Mouse (Mus musculus) ES-E14 (cell line): ENCODE results near the gene Ccr8. TPM values are rescaled to one million over a fixed set of nuclear protein-coding genes. Genes with fewer than 3 reads are reported as not detected.
A peak's percentile ranks its signal among the peaks of the same experiment; 100 is the strongest.

Experiments
- DNase-seq: peaks from one replicate; pipeline ENCODE4 v3.0.0-alpha.2; 2013; ENCODE audit warnings: low read depth, low spot score
- H3K27ac ChIP-seq: 2 replicates; pipeline ENCODE4 v1.5.1; 2012; ENCODE audit warnings: low read depth, mild to moderate bottlenecking, low read length, moderate library complexity, mixed read lengths; ENCODE audit not compliant: poor library complexity, insufficient read depth, severe bottlenecking
- H3K36me3 ChIP-seq: 2 replicates; pipeline ENCODE4 v1.6.1; 2012; ENCODE audit warnings: mild to moderate bottlenecking, low read length, moderate library complexity, mixed read lengths; ENCODE audit not compliant: control insufficient read depth, poor library complexity, insufficient read depth, severe bottlenecking
- H3K4me1 ChIP-seq, 2 experiments: fragments of 150-350 bp in 1 of 2; sonication (generic) in 1 of 2; 2 replicates each; pipeline ENCODE4 v1.6.1; 2012; ENCODE audit warnings: low read length in 2 of 2, mild to moderate bottlenecking in 1 of 2, mixed read lengths in 1 of 2; ENCODE audit not compliant: control insufficient read depth in 2 of 2, insufficient read depth in 2 of 2, poor library complexity in 1 of 2
- H3K4me3 ChIP-seq, 2 experiments: fragments of 150-350 bp in 1 of 2; sonication (generic) in 1 of 2; 2 replicates each; pipeline ENCODE4 v1.5.1; 2012; ENCODE audit warnings: low read length in 2 of 2, low read depth in 1 of 2, mild to moderate bottlenecking in 1 of 2, mixed read lengths in 1 of 2; ENCODE audit not compliant: insufficient read depth in 1 of 2, poor library complexity in 1 of 2, severe bottlenecking in 1 of 2
- H3K9ac ChIP-seq: 2 replicates; pipeline ENCODE4 v1.6.1; 2012; ENCODE audit warnings: low read depth, mild to moderate bottlenecking, low read length, mixed read lengths; ENCODE audit not compliant: poor library complexity, insufficient read depth, severe bottlenecking
- H3K9me3 ChIP-seq: fragments of 150-350 bp; sonication (generic); 2 replicates; pipeline ENCODE4 v1.6.1; 2012; ENCODE audit warnings: low read depth, mild to moderate bottlenecking, low read length; ENCODE audit not compliant: control insufficient read depth, insufficient read depth
- CHD2 ChIP-seq: IDR thresholded peaks from 2 replicates; pipeline ENCODE4 v1.6.1; 2014; ENCODE audit warnings: mild to moderate bottlenecking, low read depth, low read length, inconsistent platforms
- HCFC1 ChIP-seq: IDR thresholded peaks from 2 replicates; pipeline ENCODE4 v1.6.1; 2012; ENCODE audit warnings: low read length, inconsistent platforms, borderline replicate concordance; ENCODE audit not compliant: insufficient read depth
- MAFK ChIP-seq: IDR thresholded peaks from 2 replicates; pipeline ENCODE4 v1.6.1; 2014; ENCODE audit warnings: mild to moderate bottlenecking, low read depth, low read length, inconsistent platforms; ENCODE audit not compliant: insufficient read depth
- ZC3H11A ChIP-seq: IDR thresholded peaks from 2 replicates; pipeline ENCODE4 v1.6.1; 2012; ENCODE audit warnings: low read depth, mild to moderate bottlenecking, inconsistent platforms, low read length, borderline replicate concordance
- ZNF384 ChIP-seq: IDR thresholded peaks from 2 replicates; pipeline ENCODE4 v1.6.1; 2012; ENCODE audit warnings: low read depth, low read length, inconsistent platforms
- in situ Hi-C, 2 experiments: fragments of 600-800 bp; cut with MboI; formaldehyde crosslinking; loops; one replicate each; pipeline ENCODE4 v1.15.1; 2025; ENCODE audit warnings: low sequenced_read_pairs in 2 of 2, inconsistent platforms in 1 of 2; ENCODE audit not compliant: unreplicated experiment in 2 of 2
- total RNA-seq: library from RNA; depleted of rRNA; stranded (reverse); fragments of 300-350 nt; gene quantifications from 2 replicates; pipeline ENCODE4 v1.2.3, GENCODE M21; 2012

The Ccr8 gene
- total RNA-seq, 1 experiment = 0.40 TPM

DNA sequence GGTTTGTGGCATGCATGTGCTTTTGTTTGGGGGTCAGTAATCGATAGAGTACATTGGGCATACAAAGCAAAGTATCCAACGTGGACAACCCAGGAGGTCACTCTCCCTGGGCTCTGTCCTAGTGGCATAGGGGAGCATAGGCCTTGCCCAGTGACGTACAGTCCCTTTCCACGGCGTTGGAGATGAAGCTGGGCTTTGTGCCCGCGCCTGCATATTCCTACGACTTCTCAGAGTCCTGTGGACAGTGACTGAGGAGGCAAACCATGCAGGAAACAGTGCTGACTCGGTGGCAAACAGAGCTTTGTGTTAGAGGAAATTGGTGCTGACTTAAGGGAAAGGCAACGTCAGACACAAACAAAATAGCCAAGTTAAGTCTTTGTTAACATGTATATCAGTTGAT is 37.4 kb downstream of the Ccr8 start:
- Histone ChIP-seq H3K4me3 (peak overlapping the region; percentile 83 to 92), H3K9me3 (no peaks in the 10 kb centered on the region), H3K9ac (peak overlapping the region; percentile 97), H3K4me1 (peaks cover 3 to 7% of the 10 kb centered on the region in 2 experiments; a peak in 2 of 4 replicates), H3K27ac (peak overlapping the region; percentile 83), H3K36me3 (peaks cover 44% of the 10 kb centered on the region)
- no peak for TF ChIP-seq ZC3H11A
- no peak for TF ChIP-seq HCFC1
- TF ChIP-seq CHD2 = no peak
- TF ChIP-seq ZNF384 = no peak
- no peak for TF ChIP-seq MAFK
- no peak for DNase-seq
- in situ Hi-C loops = no loop called here

DNA sequence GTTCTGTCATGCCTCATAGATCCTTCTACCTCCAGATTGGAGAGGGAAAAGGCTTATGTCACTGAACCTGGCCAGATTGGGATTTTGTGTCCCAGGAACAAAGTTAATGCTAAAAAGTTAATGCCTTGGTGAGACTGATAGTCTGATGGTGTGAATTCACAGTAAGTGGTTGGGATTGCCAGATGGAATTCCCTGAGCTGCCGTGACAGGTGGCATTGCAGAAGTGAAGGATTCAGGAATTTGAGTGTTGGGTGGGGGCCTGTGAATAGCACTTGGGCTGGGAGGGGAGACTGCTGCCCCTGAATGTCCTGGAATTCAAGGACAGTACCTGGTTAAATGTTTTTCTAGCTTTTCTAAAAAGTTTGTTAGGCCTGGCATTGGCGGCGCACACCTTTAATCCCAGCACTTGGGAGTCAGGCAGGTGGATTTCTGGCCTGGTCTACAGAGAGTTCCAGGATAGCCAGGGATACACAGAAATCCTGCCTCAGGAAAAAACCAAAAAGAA is 39.9 kb downstream of the Ccr8 start:
- in situ Hi-C loops = no loop called here
- no peak overlapping the region for H3K27ac ChIP-seq
- no peak overlapping the region for H3K4me3 ChIP-seq
- H3K9ac ChIP-seq = no peak overlapping the region
- H3K9me3 ChIP-seq = no peaks in the 10 kb centered on the region
- peaks cover 44% of the 10 kb centered on the region for H3K36me3 ChIP-seq
- peaks cover 0 to 7% of the 10 kb centered on the region in 2 experiments; a peak in 1 of 4 replicates for H3K4me1 ChIP-seq
- TF ChIP-seq ZC3H11A (no peak), CHD2 (no peak; the same call in 1 of the 2 replicates), MAFK (no peak), HCFC1 (no peak), ZNF384 (no peak)
- DNase-seq = no peak

DNA sequence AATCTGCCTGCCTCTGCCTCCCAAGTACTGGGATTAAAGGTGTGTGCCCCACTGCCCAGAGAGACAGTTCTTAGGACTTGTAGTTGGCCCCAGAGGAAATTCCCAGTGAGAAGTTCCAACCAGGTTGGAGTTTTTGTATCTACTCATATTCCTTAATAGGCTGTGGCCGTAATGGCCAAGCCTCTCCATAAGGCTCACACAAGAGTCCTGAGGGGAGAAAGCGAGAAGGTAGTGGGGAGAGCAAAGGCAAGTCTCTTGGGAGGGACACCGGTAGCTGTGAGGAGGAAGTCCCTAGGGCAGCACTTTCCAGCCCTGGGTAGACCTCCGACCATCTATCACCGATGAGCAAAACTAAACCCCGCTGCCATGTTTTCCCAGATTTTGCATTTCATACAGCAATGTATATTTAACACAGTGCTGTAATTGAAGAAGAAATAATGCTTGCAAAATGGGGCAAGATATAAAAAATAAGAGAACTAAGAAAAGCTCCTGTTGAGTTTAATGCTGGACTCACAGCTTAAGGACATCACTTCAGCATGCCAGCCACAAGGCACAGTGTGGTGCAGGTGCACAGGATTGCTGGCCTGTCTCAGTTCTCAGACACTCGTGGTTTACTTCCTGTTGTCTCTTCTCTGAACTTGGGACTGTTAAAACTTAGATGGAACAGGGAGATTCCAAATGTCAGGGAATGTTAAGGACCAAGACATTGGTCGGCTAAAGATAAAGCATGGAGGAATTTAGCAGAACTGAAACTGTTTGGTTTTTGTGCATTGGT is 41.3 kb downstream of the Ccr8 start:
- peaks cover 0 to 7% of the 10 kb centered on the region in 2 experiments; a peak in 1 of 4 replicates for H3K4me1 ChIP-seq
- no peak overlapping the region for H3K4me3 ChIP-seq
- in situ Hi-C loops = no loop called here
- peaks cover 41% of the 10 kb centered on the region for H3K36me3 ChIP-seq
- no peak for DNase-seq
- no peaks in the 10 kb centered on the region for H3K9me3 ChIP-seq
- H3K27ac ChIP-seq = no peak overlapping the region; the same call in 1 of the 2 replicates
- no peak for TF ChIP-seq MAFK
- no peak for TF ChIP-seq ZC3H11A
- TF ChIP-seq ZNF384 = no peak
- no peak for TF ChIP-seq HCFC1
- peak; percentile 60; the same call in 1 of the 2 replicates for TF ChIP-seq CHD2
- H3K9ac ChIP-seq = no peak overlapping the region

DNA sequence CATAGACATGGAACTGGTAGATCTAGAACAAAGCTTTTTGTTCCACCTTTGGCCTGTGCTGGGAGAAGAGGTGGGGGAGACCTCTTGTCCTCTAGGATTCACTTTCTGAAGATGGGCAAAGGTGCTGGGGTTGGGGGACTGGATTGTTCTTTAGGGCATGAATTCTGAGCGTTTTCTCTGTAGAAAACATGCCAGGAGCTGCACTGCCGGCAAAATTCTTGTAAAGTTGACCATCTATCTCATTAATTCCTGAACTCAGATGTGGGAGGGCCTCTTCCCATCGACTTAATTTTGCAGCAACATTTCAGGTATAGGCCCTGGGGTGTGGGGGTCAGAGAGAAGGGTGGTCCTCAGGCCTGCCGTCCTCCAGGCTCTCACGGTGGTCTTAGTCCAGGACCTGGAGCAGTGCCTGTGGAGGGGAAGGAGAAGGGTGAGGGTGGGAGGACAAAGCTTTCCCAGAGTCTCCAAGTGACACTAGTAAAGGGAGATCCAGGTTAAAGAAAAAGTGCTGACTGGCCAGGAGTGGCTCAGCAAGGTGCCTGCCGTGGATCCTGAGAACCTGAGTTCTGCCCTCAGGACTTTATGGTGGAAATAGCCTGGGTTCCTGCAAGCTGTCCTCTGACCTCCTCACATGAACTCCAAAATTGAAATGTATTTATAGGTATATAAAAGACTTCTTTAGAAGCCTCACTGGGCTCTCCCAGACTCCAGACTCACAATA is 42.0 kb downstream of the Ccr8 start:
- TF ChIP-seq ZNF384 = no peak
- no peak for TF ChIP-seq HCFC1
- no peak for TF ChIP-seq ZC3H11A
- peak; percentile 93 for TF ChIP-seq MAFK
- 0 out of 2 replicates have a peak, but pooled peaks have one; percentile 4 for TF ChIP-seq CHD2
- Histone ChIP-seq H3K36me3 (peaks cover 34% of the 10 kb centered on the region), H3K4me3 (no peak overlapping the region), H3K4me1 (peaks cover 0 to 7% of the 10 kb centered on the region in 2 experiments; a peak in 1 of 4 replicates), H3K9me3 (no peaks in the 10 kb centered on the region), H3K9ac (no peak overlapping the region), H3K27ac (no peak overlapping the region)
- in situ Hi-C loops = no loop called here
- no peak for DNase-seq
